Mouse (Mus musculus): ENCODE measurements around the gene Zfhx3.

Zfhx3 gene

GRCm38 (mm10) chr8:108994880-108995279 lies 1052.4 kb downstream of the Zfhx3 start:
- no peak for DNase-seq (ENCODE audit: low spot score in 2 of 2)

- DNase-seq (ENCODE audit: low spot score in 2 of 2) = no peak
These were observed 1054.9 kb downstream of the Zfhx3 start for GRCm38 (mm10) chr8:108997334-108997733.

- DNase-seq (ENCODE audit: low spot score in 2 of 2) = no peak
These were observed 1057.1 kb downstream of the Zfhx3 start for GRCm38 (mm10) chr8:108999297-109000249.

GRCm38 (mm10) chr8:109001031-109001430 lies 1058.6 kb downstream of the Zfhx3 start:
- no peak for DNase-seq (ENCODE audit: low spot score in 2 of 2)

- DNase-seq (ENCODE audit: low spot score in 2 of 2) = no peak
These were observed 1059.5 kb downstream of the Zfhx3 start for GRCm38 (mm10) chr8:109001923-109002322.

GRCm38 (mm10) chr8:109006986-109007385 lies 1064.5 kb downstream of the Zfhx3 start:
- no peak for DNase-seq (ENCODE audit: low spot score in 2 of 2)

Data from right cerebral cortex, postnatal 36 days (tissue).